Mouse (Mus musculus) midbrain, embryonic 11.5 days (tissue): Measurements from ENCODE around the gene Spaca4. TPM values are rescaled to one million over a fixed set of nuclear protein-coding genes. Genes with fewer than 3 reads are reported as not detected.

Experiments
- ATAC-seq: fragments of 200-750 bp; cut with Nextera tagmentation; 2 replicates; pipeline ENCODE4 v1.8.0; 2017; ENCODE audit warnings: moderate TSS enrichment, moderate library complexity; ENCODE audit not compliant: low FRiP score
- DNase-seq: peaks from one replicate; pipeline ENCODE4 v3.0.0; 2015; ENCODE audit warnings: low spot score; ENCODE audit errors: missing footprints
- H3K27ac ChIP-seq: fragments of 300-500 bp; sonication (generic); 2 replicates; pipeline ENCODE4 v1.5.1; 2014; ENCODE audit warnings: low read depth, low read length
- H3K27me3 ChIP-seq: fragments of 300-500 bp; sonication (generic); 2 replicates; pipeline ENCODE4 v1.6.1; 2014; ENCODE audit warnings: mild to moderate bottlenecking, low read length, moderate library complexity, mixed read lengths; ENCODE audit not compliant: control insufficient read depth, insufficient read depth
- H3K36me3 ChIP-seq: fragments of 300-500 bp; sonication (generic); 2 replicates; pipeline ENCODE4 v1.6.1; 2014; ENCODE audit warnings: mild to moderate bottlenecking, low read length, moderate library complexity, mixed read lengths; ENCODE audit not compliant: control insufficient read depth, insufficient read depth
- H3K4me1 ChIP-seq: fragments of 300-500 bp; sonication (generic); 2 replicates; pipeline ENCODE4 v1.6.1; 2014; ENCODE audit warnings: low read length; ENCODE audit not compliant: control insufficient read depth, insufficient read depth
- H3K4me2 ChIP-seq: fragments of 300-500 bp; sonication (generic); 2 replicates; pipeline ENCODE4 v1.6.1; 2014; ENCODE audit warnings: mild to moderate bottlenecking, moderate library complexity
- H3K4me3 ChIP-seq: fragments of 300-500 bp; sonication (generic); 2 replicates; pipeline ENCODE4 v1.5.1; 2014; ENCODE audit warnings: low read depth, low read length
- H3K9ac ChIP-seq: fragments of 300-500 bp; sonication (generic); 2 replicates; pipeline ENCODE4 v1.6.1; 2014; ENCODE audit warnings: low read length
- H3K9me3 ChIP-seq: fragments of 300-500 bp; sonication (generic); 2 replicates; pipeline ENCODE4 v1.6.1; 2016; ENCODE audit warnings: low read length; ENCODE audit not compliant: control insufficient read depth
- WGBS: fragments of 180-500 bp; shearing (Covaris S2); extraction: QIAGEN DNeasy Blood & Tissue Kit; methylation state at CpG from one replicate; pipeline ENCODE4 v1.1.7; 2014; 5-methylcytosine and 5-hydroxymethylcytosine counted together
- polyA plus RNA-seq: library from polyadenylated mRNA; unstranded; fragments of >200 nt; fragmentation: Nextera tagmentation; extraction: Ambion mirVana; gene quantifications from 2 replicates; pipeline ENCODE4 v1.2.1, GENCODE M21; 2014

Spaca4 gene
- polyA plus RNA-seq, 1 experiment from 2014 or later, result not detected

- Histone ChIP-seq H3K4me2 (peak overlapping the region; percentile 72), H3K9me3 (no peaks in the 10 kb centered on the region), H3K9ac (peak overlapping the region; percentile 86), H3K4me3 (peak overlapping the region; percentile 93), H3K27ac (peak overlapping the region; percentile 74), H3K27me3 (no peaks in the 10 kb centered on the region), H3K36me3 (peaks cover 26% of the 10 kb centered on the region), H3K4me1 (peaks cover 41% of the 10 kb centered on the region)
- WGBS, result 12% methylated on average over 31 of the region's 31 CpGs
- DNase-seq, result peak; percentile 84
- peak; percentile 46 for ATAC-seq
Measured at GRCm38 (mm10) chr7:45716952-45717917, 8.4 kb downstream of the Spaca4 start.

GRCm38 (mm10) chr7:45716460-45716857, 9.2 kb downstream of the Spaca4 start:
- Histone ChIP-seq H3K4me3 (peak overlapping the region; percentile 17), H3K27me3 (no peaks in the 10 kb centered on the region), H3K27ac (no peak overlapping the region), H3K9me3 (no peaks in the 10 kb centered on the region), H3K4me1 (peaks cover 41% of the 10 kb centered on the region), H3K9ac (peak overlapping the region; percentile 12; the same call in 1 of the 2 replicates), H3K36me3 (peaks cover 27% of the 10 kb centered on the region), H3K4me2 (peak overlapping the region; percentile 24; the same call in 1 of the 2 replicates)
- DNase-seq (no peak), ATAC-seq (no peak)
- WGBS, result 90% methylated on average over 3 of the region's 3 CpGs

- Histone ChIP-seq H3K4me2 (peak overlapping the region; percentile 93), H3K9me3 (no peaks in the 10 kb centered on the region), H3K27ac (no peak overlapping the region), H3K9ac (peak overlapping the region; percentile 39), H3K4me1 (peaks cover 41% of the 10 kb centered on the region), H3K27me3 (no peaks in the 10 kb centered on the region), H3K36me3 (peaks cover 30% of the 10 kb centered on the region), H3K4me3 (peak overlapping the region; percentile 69)
- DNase-seq, result no peak
- WGBS, result 83% methylated on average over 19 of the region's 19 CpGs
- ATAC-seq, result no peak
Measured at GRCm38 (mm10) chr7:45715741-45716459, 9.7 kb downstream of the Spaca4 start.

GRCm38 (mm10) chr7:45715090-45715708, 10.4 kb downstream of the Spaca4 start, which contains the start of gene Rpl18:
TSS of gene Rpl18 (plus strand) at chr7:45715457.
- 8% methylated on average over 34 of the region's 34 CpGs for WGBS
- no peaks in the 10 kb centered on the region for H3K9me3 ChIP-seq
- peaks cover 41% of the 10 kb centered on the region for H3K4me1 ChIP-seq
- H3K27me3 ChIP-seq, result no peaks in the 10 kb centered on the region
- H3K36me3 ChIP-seq, result peaks cover 33% of the 10 kb centered on the region
- DNase-seq (peak; percentile 98), ATAC-seq (peak; percentile 93)
- H3K27ac ChIP-seq, result no peak within 1 kb of the TSS
- peak within 1 kb of the TSS; percentile 93 for H3K4me2 ChIP-seq
- H3K4me3 ChIP-seq, result peak within 1 kb of the TSS; percentile 69
- peak within 1 kb of the TSS; percentile 74 for H3K9ac ChIP-seq

GRCm38 (mm10) chr7:45714630-45715089, 11.0 kb downstream of the Spaca4 start:
- Histone ChIP-seq H3K4me1 (peaks cover 41% of the 10 kb centered on the region), H3K4me3 (peak overlapping the region; percentile 69), H3K4me2 (peak overlapping the region; percentile 93), H3K27me3 (no peaks in the 10 kb centered on the region), H3K9me3 (no peaks in the 10 kb centered on the region), H3K36me3 (peaks cover 29% of the 10 kb centered on the region), H3K9ac (peak overlapping the region; percentile 74), H3K27ac (no peak overlapping the region)
- ATAC-seq (peak; percentile 53), DNase-seq (no peak)
- 11% methylated on average over 14 of the region's 14 CpGs for WGBS

- H3K9ac ChIP-seq, result no peak overlapping the region
- no peak for ATAC-seq
- no peak for DNase-seq
- H3K4me1 ChIP-seq, result peaks cover 41% of the 10 kb centered on the region
- H3K9me3 ChIP-seq, result no peaks in the 10 kb centered on the region
- peaks cover 25% of the 10 kb centered on the region for H3K36me3 ChIP-seq
- H3K4me3 ChIP-seq, result peak overlapping the region; percentile 69
- H3K27me3 ChIP-seq, result no peaks in the 10 kb centered on the region
- 87% methylated on average over 6 of the region's 6 CpGs for WGBS
- no peak overlapping the region for H3K27ac ChIP-seq
- peak overlapping the region; percentile 93 for H3K4me2 ChIP-seq
Measured at GRCm38 (mm10) chr7:45713881-45714520, 11.6 kb downstream of the Spaca4 start.

- H3K9ac ChIP-seq, result no peak overlapping the region
- peaks cover 25% of the 10 kb centered on the region for H3K36me3 ChIP-seq
- H3K9me3 ChIP-seq, result no peaks in the 10 kb centered on the region
- DNase-seq (no peak), ATAC-seq (no peak)
- no peak overlapping the region for H3K4me3 ChIP-seq
- H3K4me2 ChIP-seq, result no peak overlapping the region
- no peak overlapping the region for H3K27ac ChIP-seq
- WGBS, result 94% methylated on average over 16 of the region's 16 CpGs
- H3K27me3 ChIP-seq, result no peaks in the 10 kb centered on the region
- H3K4me1 ChIP-seq, result peaks cover 43% of the 10 kb centered on the region
Measured at GRCm38 (mm10) chr7:45713396-45713795, 12.2 kb downstream of the Spaca4 start.

- ATAC-seq (no peak), DNase-seq (no peak)
- Histone ChIP-seq H3K9ac (no peak overlapping the region), H3K27me3 (no peaks in the 10 kb centered on the region), H3K36me3 (peaks cover 25% of the 10 kb centered on the region), H3K4me3 (no peak overlapping the region), H3K4me1 (peaks cover 54% of the 10 kb centered on the region), H3K4me2 (no peak overlapping the region), H3K27ac (no peak overlapping the region), H3K9me3 (no peaks in the 10 kb centered on the region)
- 86% methylated on average over 20 of the region's 21 CpGs for WGBS
Measured at GRCm38 (mm10) chr7:45712022-45712757, 13.4 kb downstream of the Spaca4 start.
